Mouse (Mus musculus) myocyte (in vitro differentiated cells): ENCODE measurements around the gene Cfdp1. TPM values are rescaled to one million over a fixed set of nuclear protein-coding genes. Genes with fewer than 3 reads are reported as not detected.

Experiments
- H3K27me3 ChIP-seq: one replicate; pipeline ENCODE4 v1.6.1; 2011; ENCODE audit not compliant: control insufficient read depth, insufficient read depth, insufficient read length
- H3K36me3 ChIP-seq: one replicate; pipeline ENCODE4 v1.6.1; 2011; ENCODE audit not compliant: control insufficient read depth, insufficient read depth
- H3K4me2 ChIP-seq: one replicate; pipeline ENCODE4 v1.6.1; 2011; ENCODE audit warnings: low read depth, control low read depth
- H3K4me3 ChIP-seq: one replicate; pipeline ENCODE4 v1.5.1; 2011; ENCODE audit warnings: mild to moderate bottlenecking, control low read depth, moderate library complexity
- H3K79me2 ChIP-seq: one replicate; pipeline ENCODE4 v1.6.1; 2011; ENCODE audit not compliant: control insufficient read depth, insufficient read depth
- H3ac ChIP-seq: one replicate; pipeline ENCODE4 v1.6.1; 2011; ENCODE audit not compliant: control insufficient read depth, insufficient read length
- CEBPB ChIP-seq: IDR thresholded peaks from 2 replicates; pipeline ENCODE4 v1.6.1; 2011; ENCODE audit warnings: mild to moderate bottlenecking, moderate library complexity; ENCODE audit not compliant: poor library complexity, insufficient read depth, severe bottlenecking
- E2F4 ChIP-seq: IDR thresholded peaks from one replicate; pipeline ENCODE4 v1.6.1; 2011; ENCODE audit warnings: mild to moderate bottlenecking, control low read depth, moderate library complexity; ENCODE audit not compliant: insufficient read depth
- MAX ChIP-seq: IDR thresholded peaks from one replicate; pipeline ENCODE4 v1.6.1; 2011; ENCODE audit warnings: low read depth, mild to moderate bottlenecking, control low read depth
- MYOD1 ChIP-seq, 3 experiments: IDR thresholded peaks; one replicate each; pipeline ENCODE4 v1.6.1; 2011; ENCODE audit warnings: control low read depth in 2 of 3, low read depth in 2 of 3, mild to moderate bottlenecking in 2 of 3, moderate library complexity in 1 of 3; ENCODE audit not compliant: insufficient read length in 2 of 3, control insufficient read depth in 1 of 3
- MYOG ChIP-seq, 3 experiments: IDR thresholded peaks; one replicate each; pipeline ENCODE4 v1.6.1; 2011; ENCODE audit warnings: control low read depth in 2 of 3, low read depth in 2 of 3, mild to moderate bottlenecking in 2 of 3; ENCODE audit not compliant: insufficient read length in 2 of 3, control insufficient read depth in 1 of 3, insufficient read depth in 1 of 3
- POLR2A ChIP-seq: IDR thresholded peaks from one replicate; pipeline ENCODE4 v1.6.1; 2011; ENCODE audit warnings: low read depth, mild to moderate bottlenecking, control low read depth, moderate library complexity; ENCODE audit not compliant: insufficient read length
- POLR2AphosphoS2 ChIP-seq: IDR thresholded peaks from one replicate; pipeline ENCODE4 v1.6.1; 2011; ENCODE audit warnings: low read depth, control low read depth; ENCODE audit not compliant: insufficient read length
- REST ChIP-seq: IDR thresholded peaks from one replicate; pipeline ENCODE4 v1.6.1; 2011; ENCODE audit warnings: mild to moderate bottlenecking, control low read depth, moderate library complexity; ENCODE audit not compliant: insufficient read depth, insufficient read length
- SRF ChIP-seq: IDR thresholded peaks from one replicate; pipeline ENCODE4 v1.6.1; 2011; ENCODE audit warnings: low read depth; ENCODE audit not compliant: control insufficient read depth, insufficient read length
- TCF12 ChIP-seq: IDR thresholded peaks from one replicate; pipeline ENCODE4 v1.6.1; 2011; ENCODE audit warnings: mild to moderate bottlenecking, control low read depth; ENCODE audit not compliant: poor library complexity, insufficient read depth, severe bottlenecking
- TCF3 ChIP-seq: IDR thresholded peaks from one replicate; pipeline ENCODE4 v1.6.1; 2011; ENCODE audit warnings: low read depth, control low read depth; ENCODE audit not compliant: insufficient read length
- USF1 ChIP-seq: IDR thresholded peaks from one replicate; pipeline ENCODE4 v1.6.1; 2011; ENCODE audit warnings: low read depth, mild to moderate bottlenecking, control low read depth, moderate library complexity
- polyA plus RNA-seq: library from polyadenylated mRNA; unstranded; fragments of >200 nt; fragmentation: generic; extraction: Trizol; gene quantifications from one replicate; pipeline ENCODE4 v1.2.1, GENCODE M21; 2012; ENCODE audit warnings: missing spikeins

Cfdp1 gene
- polyA plus RNA-seq, 1 experiment, result 44.9 TPM

- H3K27me3 ChIP-seq, result no peaks in the 10 kb centered on the region
Measured at GRCm38 (mm10) chr8:111745591-111746418, 108.3 kb downstream of the Cfdp1 start.

GRCm38 (mm10) chr8:111745086-111745485, 109.0 kb downstream of the Cfdp1 start:
- no peaks in the 10 kb centered on the region for H3K36me3 ChIP-seq
- no peak overlapping the region for H3ac ChIP-seq
- no peak for TF ChIP-seq POLR2AphosphoS2
- TF ChIP-seq E2F4, result no peak
- no peak for TF ChIP-seq REST
- TF ChIP-seq MYOG (IDR thresholded peaks at IDR 0.05; ENCODE audit: control insufficient read depth in 1 of 3, insufficient read depth in 1 of 3, insufficient read length in 2 of 3, low read depth in 2 of 3), result no peak
- TF ChIP-seq MYOD1 (IDR thresholded peaks at IDR 0.05; ENCODE audit: control insufficient read depth in 1 of 3, insufficient read length in 2 of 3, low read depth in 2 of 3), result no peak
- TF ChIP-seq USF1, result no peak
- TF ChIP-seq POLR2A, result no peak
- TF ChIP-seq TCF3, result no peak
- no peak for TF ChIP-seq TCF12
- no peak for TF ChIP-seq MAX
- TF ChIP-seq SRF, result no peak
- no peak for TF ChIP-seq CEBPB
- no peaks in the 10 kb centered on the region for H3K27me3 ChIP-seq
- H3K4me3 ChIP-seq, result peak overlapping the region; percentile 72
- peak overlapping the region; percentile 98 for H3K4me2 ChIP-seq
- H3K79me2 ChIP-seq, result peaks cover 35% of the 10 kb centered on the region

More at GRCm38 (mm10) chr8:111745591-111746418, 108.3 kb downstream of the Cfdp1 start:
- Histone ChIP-seq H3K79me2 (peaks cover 28% of the 10 kb centered on the region), H3K36me3 (no peaks in the 10 kb centered on the region), H3K4me3 (peak overlapping the region; percentile 72), H3K4me2 (peak overlapping the region; percentile 98), H3ac (no peak overlapping the region)
- TF ChIP-seq REST (no peak), SRF (no peak), MYOG (IDR thresholded peaks at IDR 0.05; ENCODE audit: control insufficient read depth in 1 of 3, insufficient read depth in 1 of 3, insufficient read length in 2 of 3, low read depth in 2 of 3) (peak; percentile 65 to 99 (median 98)), POLR2A (peak; percentile 67), POLR2AphosphoS2 (peak; percentile 69), E2F4 (no peak), CEBPB (peak; percentile 65; the same call in 1 of the 2 replicates), TCF12 (peak; percentile 84), MAX (no peak), USF1 (no peak), TCF3 (peak; percentile 88), MYOD1 (IDR thresholded peaks at IDR 0.05; ENCODE audit: control insufficient read depth in 1 of 3, insufficient read length in 2 of 3, low read depth in 2 of 3) (peak in 2 of 3 experiments; percentile 95 to 97)

DNA sequence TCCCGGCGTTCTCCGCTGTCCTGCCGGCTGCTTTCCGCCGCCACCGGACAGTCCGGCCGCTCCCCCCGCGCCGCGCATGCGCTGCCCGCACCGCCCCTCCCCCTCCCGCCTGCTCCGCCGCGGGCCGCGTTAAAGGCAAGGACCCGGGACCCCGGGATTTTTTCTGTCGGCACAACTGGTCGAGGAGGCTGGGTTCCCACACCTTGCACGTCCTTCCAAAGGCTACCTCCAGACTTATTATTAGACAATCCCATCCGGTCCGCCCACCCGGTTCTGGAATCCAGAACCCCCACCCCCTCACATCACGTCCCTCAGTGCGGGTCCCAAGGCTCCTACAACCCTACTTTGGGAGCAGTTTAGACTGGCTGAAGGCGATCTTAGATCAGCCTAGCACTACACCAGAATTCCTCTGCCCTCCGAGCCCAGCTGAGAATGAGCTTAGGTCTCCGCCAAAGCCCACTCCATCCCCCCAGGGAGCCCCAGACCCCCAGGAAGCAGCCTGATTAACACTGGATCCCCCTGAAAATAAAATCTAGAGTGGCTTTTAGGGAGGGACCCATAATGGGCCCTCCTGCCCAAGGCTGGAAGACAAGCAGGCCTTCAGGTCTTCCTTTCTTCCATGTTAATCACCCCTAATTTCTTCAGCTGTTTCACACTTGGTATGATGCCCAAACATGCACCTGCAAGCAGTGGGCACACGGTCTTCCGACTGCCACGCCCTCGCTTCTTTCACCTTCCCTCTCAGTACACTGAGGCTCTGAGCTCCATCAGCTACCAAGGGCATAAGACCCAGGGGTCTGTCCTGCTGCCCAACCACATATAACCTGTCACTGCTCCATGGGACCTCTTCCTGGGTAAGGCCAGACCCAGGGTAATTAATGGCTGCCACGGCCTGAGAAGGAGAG, 110.0 kb downstream of the Cfdp1 start, which contains the start of gene Bcar1:
Gene Bcar1 (minus strand): TSS at position 18 of the 905 bp plus-strand sequence.
- peaks cover 46% of the 10 kb centered on the region for H3K79me2 ChIP-seq
- H3K36me3 ChIP-seq, result no peaks in the 10 kb centered on the region
- H3K4me3 ChIP-seq, result peak within 1 kb of the TSS; percentile 72
- H3K4me2 ChIP-seq, result peak within 1 kb of the TSS; percentile 98
- H3ac ChIP-seq, result peak within 1 kb of the TSS; percentile 60
- H3K27me3 ChIP-seq, result no peaks in the 10 kb centered on the region
- TF ChIP-seq MYOD1 (IDR thresholded peaks at IDR 0.05; ENCODE audit: control insufficient read depth in 1 of 3, insufficient read length in 2 of 3, low read depth in 2 of 3) (peak in 2 of 3 experiments; percentile 26 to 34), REST (no peak), SRF (no peak), POLR2AphosphoS2 (peak; percentile 36), TCF12 (no peak), TCF3 (no peak), USF1 (no peak), MYOG (IDR thresholded peaks at IDR 0.05; ENCODE audit: control insufficient read depth in 1 of 3, insufficient read depth in 1 of 3, insufficient read length in 2 of 3, low read depth in 2 of 3) (no peak), POLR2A (peak; percentile 79)

GRCm38 (mm10) chr8:111743101-111743791, 110.8 kb downstream of the Cfdp1 start:
- no peaks in the 10 kb centered on the region for H3K36me3 ChIP-seq
- peak overlapping the region; percentile 72 for H3K4me3 ChIP-seq
- H3K79me2 ChIP-seq, result peaks cover 54% of the 10 kb centered on the region
- H3ac ChIP-seq, result peak overlapping the region; percentile 60
- H3K4me2 ChIP-seq, result peak overlapping the region; percentile 90
- no peak for TF ChIP-seq POLR2A
- TF ChIP-seq TCF3, result no peak
- TF ChIP-seq CEBPB, result no peak
- TF ChIP-seq MAX, result no peak
- no peak for TF ChIP-seq POLR2AphosphoS2
- no peak for TF ChIP-seq TCF12
- TF ChIP-seq USF1, result no peak
- TF ChIP-seq SRF, result no peak
- no peak for TF ChIP-seq MYOG (IDR thresholded peaks at IDR 0.05; ENCODE audit: control insufficient read depth in 1 of 3, insufficient read depth in 1 of 3, insufficient read length in 2 of 3, low read depth in 2 of 3)
- no peak for TF ChIP-seq E2F4
- TF ChIP-seq REST, result no peak
- no peak for TF ChIP-seq MYOD1 (IDR thresholded peaks at IDR 0.05; ENCODE audit: control insufficient read depth in 1 of 3, insufficient read length in 2 of 3, low read depth in 2 of 3)
- H3K27me3 ChIP-seq, result no peaks in the 10 kb centered on the region
